Mouse (Mus musculus) MEL (cell line): ENCODE measurements at regions not wholly inside any gene's neighbourhood (a gene's known extent, or its start where the extent isn't known, plus 50 kb on each side); places are given as distances from the start of the nearest gene placed in this dataset.

Experiments
- DNase-seq: peaks from one replicate; pipeline ENCODE4 v3.0.0; 2011; ENCODE audit warnings: low read depth, low spot score
- H3K27ac ChIP-seq: 2 replicates; pipeline ENCODE4 v1.5.1; 2012; ENCODE audit warnings: low read depth, mild to moderate bottlenecking, control low read depth, low read length, moderate library complexity; ENCODE audit not compliant: control insufficient read depth
- H3K27me3 ChIP-seq, 2 experiments: fragments of 150-350 bp in 1 of 2; sonication (generic) in 1 of 2; 2 replicates each; pipeline ENCODE4 v1.6.1; 2012; ENCODE audit warnings: low read length in 2 of 2, mild to moderate bottlenecking in 2 of 2, improper control_type of control experiment in 1 of 2, moderate library complexity in 1 of 2; ENCODE audit not compliant: insufficient read depth in 2 of 2, control insufficient read depth in 1 of 2
- H3K36me3 ChIP-seq, 2 experiments: 2 replicates each; pipeline ENCODE4 v1.6.1; 2012 to 2014; ENCODE audit warnings: low read length in 2 of 2, improper control_type of control experiment in 1 of 2, inconsistent platforms in 1 of 2, mild to moderate bottlenecking in 1 of 2; ENCODE audit not compliant: insufficient read depth in 2 of 2, control insufficient read depth in 1 of 2
- H3K4me1 ChIP-seq, 2 experiments: fragments of 150-350 bp in 1 of 2; sonication (generic) in 1 of 2; 2 replicates each; pipeline ENCODE4 v1.6.1; 2012; ENCODE audit warnings: low read length in 2 of 2, improper control_type of control experiment in 1 of 2, mild to moderate bottlenecking in 1 of 2; ENCODE audit not compliant: insufficient read depth in 2 of 2, control insufficient read depth in 1 of 2
- H3K4me3 ChIP-seq, 2 experiments: fragments of 150-350 bp in 1 of 2; sonication (generic) in 1 of 2; 2 replicates each; pipeline ENCODE4 v1.5.1; 2012; ENCODE audit warnings: low read depth in 2 of 2, low read length in 2 of 2, mild to moderate bottlenecking in 2 of 2, moderate library complexity in 2 of 2, control low read depth in 1 of 2, improper control_type of control experiment in 1 of 2; ENCODE audit not compliant: control insufficient read depth in 1 of 2, insufficient read depth in 1 of 2
- H3K79me2 ChIP-seq: 2 replicates; pipeline ENCODE4 v1.6.1; 2012; ENCODE audit warnings: mild to moderate bottlenecking, low read length, moderate library complexity; ENCODE audit not compliant: control insufficient read depth, poor library complexity, insufficient read depth
- H3K9ac ChIP-seq: 2 replicates; pipeline ENCODE4 v1.6.1; 2012; ENCODE audit warnings: low read depth, mild to moderate bottlenecking, control low read depth, low read length, moderate library complexity; ENCODE audit not compliant: control insufficient read depth, poor library complexity, severe bottlenecking
- H3K9me3 ChIP-seq: fragments of 150-350 bp; sonication (generic); replicated peaks from 2 replicates; pipeline ENCODE4 v1.6.1; 2012; ENCODE audit warnings: mild to moderate bottlenecking, low read length, improper control_type of control experiment, moderate library complexity; ENCODE audit not compliant: insufficient read depth
- ELF1 ChIP-seq: IDR thresholded peaks from 2 replicates; pipeline ENCODE4 v1.6.1; 2014; ENCODE audit warnings: low read depth, mild to moderate bottlenecking, inconsistent platforms, low read length, improper control_type of control experiment, moderate library complexity
- EP300 ChIP-seq, 2 experiments: IDR thresholded peaks; 2 replicates each; pipeline ENCODE4 v1.6.1; 2011; ENCODE audit warnings: improper control_type of control experiment in 2 of 2, low read length in 2 of 2, low read depth in 1 of 2, mild to moderate bottlenecking in 1 of 2
- HCFC1 ChIP-seq: IDR thresholded peaks from 2 replicates; pipeline ENCODE4 v1.6.1; 2012; ENCODE audit warnings: low read depth, mild to moderate bottlenecking, inconsistent platforms, low read length, improper control_type of control experiment, moderate library complexity
- KAT2A ChIP-seq: conservative IDR thresholded peaks from 2 replicates; pipeline ENCODE4 v1.6.1; 2012; ENCODE audit warnings: low read depth, low read length, improper control_type of control experiment, inconsistent platforms
- MAFK ChIP-seq: IDR thresholded peaks from 2 replicates; pipeline ENCODE4 v1.6.1; 2011; ENCODE audit warnings: low read depth, mild to moderate bottlenecking, low read length, improper control_type of control experiment, borderline replicate concordance
- MXI1 ChIP-seq: IDR thresholded peaks from 2 replicates; pipeline ENCODE4 v1.6.1; 2011; ENCODE audit warnings: mild to moderate bottlenecking, low read depth, low read length, improper control_type of control experiment
- MYC ChIP-seq: IDR thresholded peaks from 2 replicates; pipeline ENCODE4 v1.6.1; 2011; ENCODE audit warnings: low read depth, mild to moderate bottlenecking, low read length, improper control_type of control experiment, moderate library complexity
- POLR2AphosphoS2 ChIP-seq: IDR thresholded peaks from 2 replicates; pipeline ENCODE4 v1.6.1; 2011; ENCODE audit warnings: low read length, improper control_type of control experiment
- RCOR1 ChIP-seq: IDR thresholded peaks from 2 replicates; pipeline ENCODE4 v1.6.1; 2012; ENCODE audit warnings: low read depth, mild to moderate bottlenecking, inconsistent platforms, low read length, improper control_type of control experiment
- TBP ChIP-seq: IDR thresholded peaks from 2 replicates; pipeline ENCODE4 v1.8.0; 2011; ENCODE audit warnings: low read depth, low read length, improper control_type of control experiment
- ZKSCAN1 ChIP-seq: IDR thresholded peaks from 2 replicates; pipeline ENCODE4 v1.6.1; 2012; ENCODE audit warnings: low read depth, mild to moderate bottlenecking, inconsistent platforms, low read length, improper control_type of control experiment, moderate library complexity

GRCm38 (mm10) chr7:130030711-130031110 is 439.0 kb downstream of the Wdr11 start:
- Histone ChIP-seq H3K9me3 (no peaks in the 10 kb centered on the region), H3K27me3 (no peaks in the 10 kb centered on the region), H3K27ac (no peak overlapping the region)
- no peak for DNase-seq
- TF ChIP-seq RCOR1 (no peak), EP300 (IDR thresholded peaks at IDR 0.05; ENCODE audit: low read depth in 1 of 2, low read length in 2 of 2) (no peak)
- TF ChIP-seq, all 39 proteins: peak for 0
- Histone ChIP-seq H3K4me1 (no peaks in the 10 kb centered on the region), H3K36me3 (no peaks in the 10 kb centered on the region), H3K9ac (no peak overlapping the region), H3K4me3 (no peak overlapping the region), H3K79me2 (no peaks in the 10 kb centered on the region)

GRCm38 (mm10) chr7:130036235-130036634 is 444.6 kb downstream of the Wdr11 start:
- H3K4me3 ChIP-seq = no peak overlapping the region
- TF ChIP-seq MAFK = no peak
- TF ChIP-seq POLR2AphosphoS2 = no peak
- TF ChIP-seq HCFC1 = no peak
- TF ChIP-seq MXI1 = no peak
- TF ChIP-seq TBP = no peak
- TF ChIP-seq KAT2A = no peak
- no peak for TF ChIP-seq ELF1
- no peak for TF ChIP-seq MYC
- H3K4me1 ChIP-seq = no peaks in the 10 kb centered on the region
- H3K27me3 ChIP-seq = no peaks in the 10 kb centered on the region
- no peaks in the 10 kb centered on the region for H3K9me3 ChIP-seq
- H3K27ac ChIP-seq = no peak overlapping the region
- no peaks in the 10 kb centered on the region for H3K36me3 ChIP-seq
- H3K79me2 ChIP-seq = no peaks in the 10 kb centered on the region
- no peak overlapping the region for H3K9ac ChIP-seq
- no peak for DNase-seq

- Histone ChIP-seq H3K27ac (no peak overlapping the region), H3K4me3 (no peak overlapping the region), H3K27me3 (no peaks in the 10 kb centered on the region), H3K4me1 (no peaks in the 10 kb centered on the region), H3K36me3 (no peaks in the 10 kb centered on the region), H3K9ac (no peak overlapping the region), H3K9me3 (no peaks in the 10 kb centered on the region), H3K79me2 (no peaks in the 10 kb centered on the region)
- TF ChIP-seq MYC (no peak), ZKSCAN1 (no peak)
- DNase-seq = no peak
Measured at GRCm38 (mm10) chr7:130036845-130037572, 445.3 kb downstream of the Wdr11 start.
